Mouse (Mus musculus) midbrain, embryonic 11.5 days (tissue): Measurements from ENCODE around the gene Pkig. TPM values are rescaled to one million over a fixed set of nuclear protein-coding genes. Genes with fewer than 3 reads are reported as not detected.

Experiments
- ATAC-seq: fragments of 200-750 bp; cut with Nextera tagmentation; 2 replicates; pipeline ENCODE4 v1.8.0; 2017; ENCODE audit warnings: moderate TSS enrichment, moderate library complexity; ENCODE audit not compliant: low FRiP score
- DNase-seq: peaks from one replicate; pipeline ENCODE4 v3.0.0; 2015; ENCODE audit warnings: low spot score; ENCODE audit errors: missing footprints
- H3K27ac ChIP-seq: fragments of 300-500 bp; sonication (generic); 2 replicates; pipeline ENCODE4 v1.5.1; 2014; ENCODE audit warnings: low read depth, low read length
- H3K27me3 ChIP-seq: fragments of 300-500 bp; sonication (generic); 2 replicates; pipeline ENCODE4 v1.6.1; 2014; ENCODE audit warnings: mild to moderate bottlenecking, low read length, moderate library complexity, mixed read lengths; ENCODE audit not compliant: control insufficient read depth, insufficient read depth
- H3K36me3 ChIP-seq: fragments of 300-500 bp; sonication (generic); 2 replicates; pipeline ENCODE4 v1.6.1; 2014; ENCODE audit warnings: mild to moderate bottlenecking, low read length, moderate library complexity, mixed read lengths; ENCODE audit not compliant: control insufficient read depth, insufficient read depth
- H3K4me1 ChIP-seq: fragments of 300-500 bp; sonication (generic); 2 replicates; pipeline ENCODE4 v1.6.1; 2014; ENCODE audit warnings: low read length; ENCODE audit not compliant: control insufficient read depth, insufficient read depth
- H3K4me2 ChIP-seq: fragments of 300-500 bp; sonication (generic); 2 replicates; pipeline ENCODE4 v1.6.1; 2014; ENCODE audit warnings: mild to moderate bottlenecking, moderate library complexity
- H3K4me3 ChIP-seq: fragments of 300-500 bp; sonication (generic); 2 replicates; pipeline ENCODE4 v1.5.1; 2014; ENCODE audit warnings: low read depth, low read length
- H3K9ac ChIP-seq: fragments of 300-500 bp; sonication (generic); 2 replicates; pipeline ENCODE4 v1.6.1; 2014; ENCODE audit warnings: low read length
- H3K9me3 ChIP-seq: fragments of 300-500 bp; sonication (generic); 2 replicates; pipeline ENCODE4 v1.6.1; 2016; ENCODE audit warnings: low read length; ENCODE audit not compliant: control insufficient read depth
- WGBS: fragments of 180-500 bp; shearing (Covaris S2); extraction: QIAGEN DNeasy Blood & Tissue Kit; methylation state at CpG from one replicate; pipeline ENCODE4 v1.1.7; 2014; 5-methylcytosine and 5-hydroxymethylcytosine counted together
- polyA plus RNA-seq: library from polyadenylated mRNA; unstranded; fragments of >200 nt; fragmentation: Nextera tagmentation; extraction: Ambion mirVana; gene quantifications from 2 replicates; pipeline ENCODE4 v1.2.1, GENCODE M21; 2014

Gene Pkig
- polyA plus RNA-seq, 1 experiment from 2014 or later: 153 TPM

DNA sequence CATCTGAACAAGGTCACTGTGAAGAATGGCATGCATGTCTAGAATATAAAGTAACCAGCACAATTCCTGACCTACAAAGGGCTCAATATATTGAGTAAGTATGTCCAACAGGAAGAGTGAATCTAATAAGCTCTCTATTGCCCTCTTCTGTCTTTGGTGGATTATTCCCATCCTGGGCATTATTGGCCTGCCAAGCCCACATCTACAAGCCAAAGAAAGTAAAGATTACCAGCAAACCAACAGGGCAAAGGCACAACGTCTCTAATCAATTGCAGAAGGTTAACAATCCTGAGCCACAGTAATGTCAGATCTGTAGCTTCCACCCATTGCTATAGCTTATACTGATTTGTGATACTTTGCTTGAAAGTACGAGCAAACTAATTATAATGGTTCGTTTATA is 17.7 kb upstream of the Pkig start:
- Histone ChIP-seq H3K4me1 (peaks cover 12% of the 10 kb centered on the region), H3K4me3 (no peak overlapping the region), H3K27me3 (no peaks in the 10 kb centered on the region), H3K36me3 (no peaks in the 10 kb centered on the region), H3K27ac (no peak overlapping the region), H3K9me3 (no peaks in the 10 kb centered on the region), H3K4me2 (no peak overlapping the region), H3K9ac (no peak overlapping the region)
- WGBS: 90% methylated on average over 3 of the region's 3 CpGs
- ATAC-seq: no peak
- no peak for DNase-seq

DNA sequence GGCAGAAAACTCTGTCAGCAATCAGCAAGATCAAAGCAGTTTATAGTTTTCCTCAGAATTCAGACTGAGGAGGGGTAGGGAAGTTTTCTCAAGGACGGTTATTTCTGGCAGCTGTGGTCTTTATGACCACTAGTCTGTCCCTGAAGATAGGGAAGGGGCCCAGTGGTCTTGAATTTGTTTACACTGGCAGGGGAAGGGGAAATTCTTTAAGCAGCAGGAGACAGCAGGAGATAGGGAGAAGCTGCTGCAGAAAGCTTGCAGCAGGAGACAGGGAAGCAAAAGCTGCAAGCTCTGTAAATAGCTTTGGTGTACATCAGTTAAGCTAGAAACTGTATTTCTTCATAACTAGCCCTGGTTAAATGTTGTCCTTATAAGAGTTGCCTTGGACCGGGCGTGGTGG is 16.5 kb upstream of the Pkig start:
- Histone ChIP-seq H3K9ac (no peak overlapping the region), H3K36me3 (no peaks in the 10 kb centered on the region), H3K9me3 (no peaks in the 10 kb centered on the region), H3K4me2 (no peak overlapping the region), H3K4me1 (peaks cover 12% of the 10 kb centered on the region), H3K27ac (no peak overlapping the region), H3K27me3 (no peaks in the 10 kb centered on the region), H3K4me3 (no peak overlapping the region)
- DNase-seq (no peak), ATAC-seq (no peak)
- 86% methylated on average over 3 of the region's 3 CpGs for WGBS

GRCm38 (mm10) chr2:163642685-163643575 is 15.3 kb upstream of the Pkig start:
- DNase-seq (no peak), ATAC-seq (no peak)
- Histone ChIP-seq H3K36me3 (no peaks in the 10 kb centered on the region), H3K4me1 (peaks cover 12% of the 10 kb centered on the region), H3K27ac (no peak overlapping the region), H3K9me3 (no peaks in the 10 kb centered on the region), H3K9ac (no peak overlapping the region), H3K4me2 (no peak overlapping the region), H3K27me3 (no peaks in the 10 kb centered on the region), H3K4me3 (peak overlapping the region; percentile 91; the same call in 1 of the 2 replicates)
- 93% methylated on average over 30 of the region's 30 CpGs for WGBS

GRCm38 (mm10) chr2:163643576-163643971 is 14.6 kb upstream of the Pkig start:
- ATAC-seq (no peak), DNase-seq (no peak)
- H3K27ac ChIP-seq: no peak overlapping the region
- 78% methylated on average over 2 of the region's 2 CpGs for WGBS
- no peaks in the 10 kb centered on the region for H3K36me3 ChIP-seq
- peak overlapping the region; percentile 91 for H3K4me3 ChIP-seq
- no peaks in the 10 kb centered on the region for H3K27me3 ChIP-seq
- H3K9ac ChIP-seq: peak overlapping the region; percentile 89
- H3K4me2 ChIP-seq: peak overlapping the region; percentile 60
- H3K4me1 ChIP-seq: peaks cover 12% of the 10 kb centered on the region
- no peaks in the 10 kb centered on the region for H3K9me3 ChIP-seq

- peak overlapping the region; percentile 91 for H3K4me3 ChIP-seq
Measured at GRCm38 (mm10) chr2:163644047-163644446, 14.1 kb upstream of the Pkig start.

GRCm38 (mm10) chr2:163644575-163645385 is 13.4 kb upstream of the Pkig start, which contains the start of gene Serinc3:
Serinc3 (minus strand) TSS chr2:163645131.
- WGBS: under 1% methylated on average over 74 of the region's 74 CpGs
- H3K4me1 ChIP-seq: peaks cover 12% of the 10 kb centered on the region
- DNase-seq: peak; percentile 100
- H3K36me3 ChIP-seq: no peaks in the 10 kb centered on the region
- no peaks in the 10 kb centered on the region for H3K27me3 ChIP-seq
- H3K4me2 ChIP-seq: peak within 1 kb of the TSS; percentile 60
- peak within 1 kb of the TSS; percentile 97 for H3K27ac ChIP-seq
- peak; percentile 97 for ATAC-seq
- H3K9ac ChIP-seq: peak within 1 kb of the TSS; percentile 89
- H3K4me3 ChIP-seq: peak within 1 kb of the TSS; percentile 91
- H3K9me3 ChIP-seq: no peaks in the 10 kb centered on the region

More at GRCm38 (mm10) chr2:163644047-163644446, 14.1 kb upstream of the Pkig start:
- no peak overlapping the region for H3K27ac ChIP-seq
- WGBS: 12% methylated on average over 4 of the region's 4 CpGs
- H3K9ac ChIP-seq: peak overlapping the region; percentile 89
- H3K27me3 ChIP-seq: no peaks in the 10 kb centered on the region
- peaks cover 12% of the 10 kb centered on the region for H3K4me1 ChIP-seq
- DNase-seq: peak; percentile 88
- H3K9me3 ChIP-seq: no peaks in the 10 kb centered on the region
- no peak for ATAC-seq
- H3K36me3 ChIP-seq: no peaks in the 10 kb centered on the region
- H3K4me2 ChIP-seq: peak overlapping the region; percentile 60

- Histone ChIP-seq H3K9ac (no peak overlapping the region), H3K36me3 (no peaks in the 10 kb centered on the region), H3K27me3 (no peaks in the 10 kb centered on the region), H3K4me3 (no peak overlapping the region), H3K4me1 (peaks cover 9% of the 10 kb centered on the region), H3K9me3 (peaks cover 7% of the 10 kb centered on the region), H3K27ac (no peak overlapping the region), H3K4me2 (no peak overlapping the region)
- WGBS: 81% methylated on average over 11 of the region's 11 CpGs
- ATAC-seq (no peak), DNase-seq (peak; percentile 60)
Measured at GRCm38 (mm10) chr2:163645700-163646460, 12.3 kb upstream of the Pkig start.

- DNase-seq (no peak), ATAC-seq (no peak)
- 94% methylated on average over 5 of the region's 5 CpGs for WGBS
- Histone ChIP-seq H3K9me3 (peaks cover 7% of the 10 kb centered on the region), H3K4me1 (peaks cover 9% of the 10 kb centered on the region), H3K4me3 (no peak overlapping the region), H3K36me3 (no peaks in the 10 kb centered on the region), H3K4me2 (no peak overlapping the region), H3K9ac (no peak overlapping the region), H3K27me3 (no peaks in the 10 kb centered on the region), H3K27ac (no peak overlapping the region)
Measured at GRCm38 (mm10) chr2:163646461-163647080, 11.6 kb upstream of the Pkig start.
